Mouse (Mus musculus) erythroblast, embryonic 14.5 days (primary cell): ENCODE results near the gene Ecsit.

Source experiments
- GATA1 ChIP-seq: IDR thresholded peaks from 2 replicates; pipeline ENCODE4 v1.6.1; 2012; ENCODE audit warnings: low read length, inconsistent platforms, mixed read lengths
- TAL1 ChIP-seq: IDR thresholded peaks from 3 replicates; pipeline ENCODE4 v1.6.1; 2012; ENCODE audit warnings: low read length, inconsistent platforms, mixed read lengths

DNA sequence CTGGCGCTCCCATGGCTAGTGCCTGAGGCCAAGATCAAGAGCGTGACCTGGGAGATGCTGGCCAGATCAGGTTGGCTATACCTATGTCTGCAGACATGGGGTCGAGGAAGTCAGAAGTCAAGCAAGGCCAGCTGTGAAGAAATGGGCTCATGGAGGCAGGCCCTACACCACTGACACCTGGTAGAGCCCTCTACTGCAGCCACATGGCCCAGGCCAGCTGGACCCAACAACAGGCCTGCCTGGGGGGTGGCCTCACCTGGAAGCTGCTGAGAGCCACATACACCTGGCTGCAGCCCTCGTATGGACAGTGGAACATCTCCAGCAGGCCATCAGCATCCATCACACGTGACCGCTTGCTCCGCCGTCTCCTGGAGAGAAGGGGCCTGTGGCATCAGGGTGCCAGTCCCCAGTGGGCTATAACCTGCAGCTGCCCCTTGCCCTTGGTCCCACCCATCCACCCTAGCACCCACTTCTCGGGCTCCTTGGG lies 28.2 kb downstream of the Ecsit start:
- TF ChIP-seq TAL1 (no peak), GATA1 (no peak)
